Mouse (Mus musculus): Measurements from ENCODE around the gene Cyfip2.

Gene Cyfip2

GRCm38 (mm10) chr11:46312523-46313035 lies at the start of gene Cyfip2:
TSS of gene Cyfip2 (minus strand) at chr11:46312859.
- DNase-seq (ENCODE audit: low spot score in 2 of 2): no peak

- no peak for DNase-seq (ENCODE audit: low spot score in 2 of 2)
These were observed 48.5 kb upstream of the Cyfip2 start for GRCm38 (mm10) chr11:46360991-46361665.

GRCm38 (mm10) chr11:46358369-46358768 lies 45.7 kb upstream of the Cyfip2 start:
- DNase-seq (ENCODE audit: low spot score in 2 of 2): no peak

GRCm38 (mm10) chr11:46349681-46350410 lies 37.2 kb upstream of the Cyfip2 start:
- no peak for DNase-seq (ENCODE audit: low spot score in 2 of 2)

GRCm38 (mm10) chr11:46348416-46348815 lies 35.8 kb upstream of the Cyfip2 start:
- DNase-seq (ENCODE audit: low spot score in 2 of 2): no peak

- no peak for DNase-seq (ENCODE audit: low spot score in 2 of 2)
These were observed 35.1 kb upstream of the Cyfip2 start for GRCm38 (mm10) chr11:46347756-46348155.

GRCm38 (mm10) chr11:46343886-46344546 lies 31.4 kb upstream of the Cyfip2 start:
- DNase-seq (ENCODE audit: low spot score in 2 of 2): no peak

- DNase-seq (ENCODE audit: low spot score in 2 of 2): no peak
These were observed 29.3 kb upstream of the Cyfip2 start for GRCm38 (mm10) chr11:46341960-46342359.

- DNase-seq (ENCODE audit: low spot score in 2 of 2): no peak
These were observed 23.4 kb upstream of the Cyfip2 start for GRCm38 (mm10) chr11:46336020-46336419.

- no peak for DNase-seq (ENCODE audit: low spot score in 2 of 2)
These were observed 19.6 kb upstream of the Cyfip2 start for GRCm38 (mm10) chr11:46332217-46332616.

- no peak for DNase-seq (ENCODE audit: low spot score in 2 of 2)
These were observed 13.8 kb upstream of the Cyfip2 start for GRCm38 (mm10) chr11:46326271-46327015.

- DNase-seq (ENCODE audit: low spot score in 2 of 2): no peak
These were observed 8.9 kb upstream of the Cyfip2 start for GRCm38 (mm10) chr11:46321559-46321958.

- DNase-seq (ENCODE audit: low spot score in 2 of 2): no peak
These were observed 1.9 kb upstream of the Cyfip2 start for GRCm38 (mm10) chr11:46314534-46314933.

- peak; percentile 74 to 83 for DNase-seq (ENCODE audit: low spot score in 2 of 2)
These were observed 1.2 kb upstream of the Cyfip2 start for GRCm38 (mm10) chr11:46313851-46314250.

GRCm38 (mm10) chr11:46311703-46312522 lies 746 bp downstream of the Cyfip2 start:
- DNase-seq (ENCODE audit: low spot score in 2 of 2): peak; percentile 70 to 71

GRCm38 (mm10) chr11:46311181-46311702 lies 1.4 kb downstream of the Cyfip2 start:
- DNase-seq (ENCODE audit: low spot score in 2 of 2): peak; percentile 67 to 68

- DNase-seq (ENCODE audit: low spot score in 2 of 2): peak in 1 of 2 experiments; percentile 46
These were observed 2.0 kb downstream of the Cyfip2 start for GRCm38 (mm10) chr11:46310647-46311063.

GRCm38 (mm10) chr11:46309808-46310555 lies 2.7 kb downstream of the Cyfip2 start:
- no peak for DNase-seq (ENCODE audit: low spot score in 2 of 2)

GRCm38 (mm10) chr11:46309111-46309741 lies 3.4 kb downstream of the Cyfip2 start:
- DNase-seq (ENCODE audit: low spot score in 2 of 2): peak; percentile 78 to 82
